Mouse (Mus musculus): ENCODE data around the gene F11r. TPM values are rescaled to one million over a fixed set of nuclear protein-coding genes. Genes with fewer than 3 reads are reported as not detected.

The F11r gene
- polyA plus RNA-seq, 1 experiment from 2014 or later: 80.0 TPM

DNA sequence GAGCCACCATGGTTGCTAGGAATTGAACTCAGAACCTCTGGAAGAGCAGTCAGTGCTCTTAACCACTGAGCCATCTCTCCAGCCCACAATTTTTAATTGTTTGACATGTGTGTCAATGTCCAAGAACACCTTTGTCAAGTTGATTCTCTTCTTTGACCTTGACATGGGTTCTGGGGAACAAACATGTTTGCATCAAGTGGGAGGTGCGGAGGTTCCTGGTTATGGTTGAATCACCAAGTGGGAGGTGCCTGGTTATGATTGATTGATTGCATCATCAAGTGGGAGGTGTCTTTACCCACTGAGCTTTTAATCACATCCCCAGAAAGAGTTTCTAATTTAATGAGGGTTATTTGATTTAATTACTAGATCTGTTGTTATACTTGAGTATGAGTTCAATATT, 20.2 kb downstream of the F11r start:
- Histone ChIP-seq H3K27me3 (ENCODE audit: control insufficient read depth, insufficient read depth, low read length) (no peaks in the 10 kb centered on the region), H3K27ac (ENCODE audit: low read length) (no peak overlapping the region), H3K4me3 (ENCODE audit: low read length) (no peak overlapping the region), H3K4me1 (ENCODE audit: control insufficient read depth, insufficient read depth, low read length) (peaks cover 11% of the 10 kb centered on the region), H3K36me3 (ENCODE audit: control insufficient read depth, insufficient read depth) (peaks cover 15% of the 10 kb centered on the region), H3K9ac (ENCODE audit: low read length) (no peak overlapping the region), H3K4me2 (ENCODE audit: low read depth, low read length) (no peak overlapping the region), H3K9me3 (replicated peaks; ENCODE audit: control insufficient read depth, low read length) (no peaks in the 10 kb centered on the region)
- no peak for ATAC-seq (replicated peaks; ENCODE audit: extremely low read depth, insufficient read depth, low FRiP score)
- 97% methylated on average over 1 of the region's 1 CpGs for WGBS

DNA sequence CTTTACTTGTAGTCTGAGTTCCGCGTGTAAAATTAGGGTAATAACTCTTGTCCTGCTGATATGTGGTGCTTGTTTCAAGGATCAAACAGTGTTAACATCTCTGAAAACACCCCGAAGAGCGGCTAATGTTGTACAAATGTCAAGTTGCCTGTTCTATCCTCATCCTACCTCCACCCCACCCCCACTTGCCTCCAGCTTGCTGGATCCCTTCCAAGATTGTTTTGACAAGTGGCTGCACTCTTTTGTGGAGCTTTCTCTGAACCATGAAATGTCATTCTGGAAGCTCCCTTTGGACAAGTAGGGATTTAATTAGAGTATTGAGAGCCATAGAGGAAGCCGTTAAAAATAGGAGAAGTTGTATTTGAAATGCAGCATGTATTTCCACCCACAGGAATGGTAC, 22.5 kb downstream of the F11r start:
- Histone ChIP-seq H3K27ac (ENCODE audit: low read length) (peak overlapping the region; percentile 25; the same call in 1 of the 2 replicates), H3K4me2 (ENCODE audit: low read depth, low read length) (peak overlapping the region; percentile 22; the same call in 1 of the 2 replicates)
- ATAC-seq (replicated peaks; ENCODE audit: extremely low read depth, insufficient read depth, low FRiP score): no peak

DNA sequence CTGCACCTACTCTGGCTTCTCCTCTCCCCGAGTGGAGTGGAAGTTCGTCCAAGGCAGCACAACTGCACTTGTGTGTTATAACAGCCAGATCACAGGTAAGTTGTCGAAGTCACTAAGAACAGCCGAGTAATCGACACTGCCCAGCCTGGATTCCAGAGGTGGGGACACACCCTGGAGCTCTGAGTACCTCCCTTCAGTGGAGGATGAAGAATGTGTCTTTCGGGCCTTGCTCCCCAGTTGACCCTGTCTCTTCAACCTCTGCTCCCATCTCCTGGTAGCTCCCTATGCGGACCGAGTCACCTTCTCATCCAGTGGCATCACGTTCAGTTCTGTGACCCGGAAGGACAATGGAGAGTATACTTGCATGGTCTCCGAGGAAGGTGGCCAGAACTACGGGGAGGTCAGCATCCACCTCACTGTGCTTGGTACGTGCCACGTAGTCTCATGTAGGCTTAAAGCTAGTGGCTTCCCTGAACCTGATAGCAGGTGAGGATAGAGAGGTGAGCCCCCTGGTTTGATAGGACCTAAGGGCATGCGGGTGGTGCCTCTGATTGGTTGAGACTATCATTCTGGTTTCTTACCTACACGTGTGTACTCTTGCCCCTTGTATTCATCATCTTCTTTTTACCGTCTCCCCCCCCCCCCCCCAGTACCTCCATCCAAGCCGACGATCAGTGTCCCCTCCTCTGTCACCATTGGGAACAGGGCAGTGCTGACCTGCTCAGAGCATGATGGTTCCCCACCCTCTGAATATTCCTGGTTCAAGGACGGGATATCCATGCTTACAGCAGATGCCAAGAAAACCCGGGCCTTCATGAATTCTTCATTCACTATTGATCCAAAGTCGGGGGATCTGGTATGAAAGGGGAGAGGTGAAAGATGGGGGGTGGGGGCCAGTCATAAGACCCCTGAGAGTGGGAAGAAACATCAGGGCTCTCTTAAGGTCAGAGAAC, 23.5 kb downstream of the F11r start:
- WGBS: 89% methylated on average over 22 of the region's 22 CpGs

More for the DNA sequence above, 22.5 kb downstream of the F11r start:
- H3K4me1 ChIP-seq (ENCODE audit: control insufficient read depth, insufficient read depth, low read length): peaks cover 11% of the 10 kb centered on the region
- no peaks in the 10 kb centered on the region for H3K27me3 ChIP-seq (ENCODE audit: control insufficient read depth, insufficient read depth, low read length)
- H3K9ac ChIP-seq (ENCODE audit: low read length): no peak overlapping the region
- H3K36me3 ChIP-seq (ENCODE audit: control insufficient read depth, insufficient read depth): peaks cover 26% of the 10 kb centered on the region
- WGBS: 43% methylated on average over 5 of the region's 5 CpGs
- no peak overlapping the region for H3K4me3 ChIP-seq (ENCODE audit: low read length)
- no peaks in the 10 kb centered on the region for H3K9me3 ChIP-seq (replicated peaks; ENCODE audit: control insufficient read depth, low read length)

DNA sequence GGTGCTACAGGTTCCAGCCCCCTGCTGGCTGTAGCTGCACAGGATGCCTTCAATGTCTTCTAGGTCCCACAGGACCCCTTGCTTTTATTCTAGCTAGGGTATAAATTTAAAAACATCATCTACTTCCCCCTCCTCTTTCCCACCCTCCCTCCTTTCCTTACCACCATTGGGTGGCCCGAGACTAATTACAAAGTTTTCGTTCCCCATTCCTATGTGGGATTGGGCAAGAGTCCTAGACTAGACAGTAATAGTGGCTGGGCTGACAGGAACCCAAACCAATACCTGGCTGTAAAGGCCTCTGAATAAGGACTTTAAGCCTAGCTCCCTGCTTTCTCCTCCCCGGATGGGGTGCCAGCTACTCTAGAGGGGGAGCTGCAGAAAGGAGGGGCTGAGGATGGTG, 25.8 kb downstream of the F11r start:
- Histone ChIP-seq H3K9me3 (replicated peaks; ENCODE audit: control insufficient read depth, low read length) (no peaks in the 10 kb centered on the region), H3K36me3 (ENCODE audit: control insufficient read depth, insufficient read depth) (peaks cover 26% of the 10 kb centered on the region), H3K4me1 (ENCODE audit: control insufficient read depth, insufficient read depth, low read length) (peaks cover 11% of the 10 kb centered on the region), H3K27ac (ENCODE audit: low read length) (no peak overlapping the region), H3K9ac (ENCODE audit: low read length) (no peak overlapping the region), H3K27me3 (ENCODE audit: control insufficient read depth, insufficient read depth, low read length) (no peaks in the 10 kb centered on the region), H3K4me3 (ENCODE audit: low read length) (no peak overlapping the region), H3K4me2 (ENCODE audit: low read depth, low read length) (no peak overlapping the region)
- ATAC-seq (replicated peaks; ENCODE audit: extremely low read depth, insufficient read depth, low FRiP score): no peak
- WGBS: 89% methylated on average over 3 of the region's 3 CpGs

More for the DNA sequence above, 23.5 kb downstream of the F11r start:
- Histone ChIP-seq H3K36me3 (ENCODE audit: control insufficient read depth, insufficient read depth) (peaks cover 26% of the 10 kb centered on the region), H3K27ac (ENCODE audit: low read length) (no peak overlapping the region), H3K9ac (ENCODE audit: low read length) (no peak overlapping the region), H3K9me3 (replicated peaks; ENCODE audit: control insufficient read depth, low read length) (no peaks in the 10 kb centered on the region), H3K4me3 (ENCODE audit: low read length) (no peak overlapping the region), H3K4me1 (ENCODE audit: control insufficient read depth, insufficient read depth, low read length) (peaks cover 11% of the 10 kb centered on the region), H3K27me3 (ENCODE audit: control insufficient read depth, insufficient read depth, low read length) (no peaks in the 10 kb centered on the region), H3K4me2 (ENCODE audit: low read depth, low read length) (no peak overlapping the region)
- ATAC-seq (replicated peaks; ENCODE audit: extremely low read depth, insufficient read depth, low FRiP score): no peak

DNA sequence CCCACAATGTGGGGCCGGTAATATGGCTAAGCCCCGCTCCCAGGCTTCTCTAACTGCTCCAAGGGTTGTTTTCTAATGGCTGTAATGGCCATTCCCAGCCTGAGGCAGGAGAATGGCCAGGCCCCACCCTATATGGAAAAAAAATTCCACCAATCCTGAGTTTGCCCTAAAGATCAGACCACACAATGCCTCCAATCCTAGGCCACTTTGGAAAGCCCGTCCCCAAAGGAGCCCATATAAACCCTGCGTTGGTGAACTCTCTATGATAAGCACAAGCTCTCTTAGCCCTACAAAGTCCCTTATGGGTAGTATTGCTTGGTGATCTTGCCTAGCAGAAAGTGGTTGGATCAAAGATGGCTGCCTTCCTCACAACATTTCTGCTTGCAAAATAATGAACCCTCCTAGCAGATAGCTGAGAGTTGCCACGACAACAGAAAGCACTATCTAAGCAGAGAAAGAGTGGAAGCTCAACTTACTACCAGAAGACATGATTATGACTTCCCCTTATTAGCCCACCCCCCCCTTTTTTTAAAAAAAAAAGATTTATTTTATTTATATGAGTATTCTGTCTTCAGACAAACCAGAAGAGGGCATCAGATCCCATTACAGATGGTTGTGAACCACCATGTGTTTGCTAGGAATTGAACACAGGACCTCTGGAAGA, 28.5 kb downstream of the F11r start:
- Histone ChIP-seq H3K4me2 (ENCODE audit: low read depth, low read length) (no peak overlapping the region), H3K36me3 (ENCODE audit: control insufficient read depth, insufficient read depth) (peaks cover 26% of the 10 kb centered on the region), H3K4me3 (ENCODE audit: low read length) (no peak overlapping the region), H3K9ac (ENCODE audit: low read length) (no peak overlapping the region), H3K4me1 (ENCODE audit: control insufficient read depth, insufficient read depth, low read length) (peaks cover 7% of the 10 kb centered on the region), H3K27me3 (ENCODE audit: control insufficient read depth, insufficient read depth, low read length) (no peaks in the 10 kb centered on the region), H3K9me3 (replicated peaks; ENCODE audit: control insufficient read depth, low read length) (no peaks in the 10 kb centered on the region), H3K27ac (ENCODE audit: low read length) (no peak overlapping the region)
- ATAC-seq (replicated peaks; ENCODE audit: extremely low read depth, insufficient read depth, low FRiP score): no peak
- 91% methylated on average over 5 of the region's 5 CpGs for WGBS

DNA sequence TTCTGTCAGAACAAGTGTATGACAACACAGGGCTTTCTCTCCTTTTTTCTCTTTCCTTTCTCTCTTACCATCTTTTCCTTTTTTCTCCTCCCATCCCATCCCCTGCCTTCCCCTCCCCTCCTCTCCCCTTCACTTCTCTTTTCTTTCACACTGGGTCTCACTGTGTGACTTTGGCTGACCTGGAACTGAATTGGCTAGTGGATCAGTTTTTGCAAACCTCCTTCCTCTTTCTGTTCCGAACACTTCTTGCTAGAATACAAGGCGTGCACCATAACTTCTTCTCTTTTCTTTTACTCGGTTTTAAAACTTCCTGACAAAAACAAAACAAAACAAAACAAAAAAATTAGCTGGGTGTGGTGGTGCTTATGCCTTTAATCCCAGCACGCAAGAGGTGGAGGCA, 29.2 kb downstream of the F11r start:
- Histone ChIP-seq H3K36me3 (ENCODE audit: control insufficient read depth, insufficient read depth) (peaks cover 21% of the 10 kb centered on the region), H3K4me2 (ENCODE audit: low read depth, low read length) (no peak overlapping the region), H3K4me3 (ENCODE audit: low read length) (no peak overlapping the region), H3K9ac (ENCODE audit: low read length) (no peak overlapping the region), H3K27me3 (ENCODE audit: control insufficient read depth, insufficient read depth, low read length) (no peaks in the 10 kb centered on the region), H3K9me3 (replicated peaks; ENCODE audit: control insufficient read depth, low read length) (no peaks in the 10 kb centered on the region), H3K4me1 (ENCODE audit: control insufficient read depth, insufficient read depth, low read length) (peaks cover 7% of the 10 kb centered on the region), H3K27ac (ENCODE audit: low read length) (no peak overlapping the region)
- WGBS: 77% methylated on average over 4 of the region's 4 CpGs
- ATAC-seq (replicated peaks; ENCODE audit: extremely low read depth, insufficient read depth, low FRiP score): no peak

DNA sequence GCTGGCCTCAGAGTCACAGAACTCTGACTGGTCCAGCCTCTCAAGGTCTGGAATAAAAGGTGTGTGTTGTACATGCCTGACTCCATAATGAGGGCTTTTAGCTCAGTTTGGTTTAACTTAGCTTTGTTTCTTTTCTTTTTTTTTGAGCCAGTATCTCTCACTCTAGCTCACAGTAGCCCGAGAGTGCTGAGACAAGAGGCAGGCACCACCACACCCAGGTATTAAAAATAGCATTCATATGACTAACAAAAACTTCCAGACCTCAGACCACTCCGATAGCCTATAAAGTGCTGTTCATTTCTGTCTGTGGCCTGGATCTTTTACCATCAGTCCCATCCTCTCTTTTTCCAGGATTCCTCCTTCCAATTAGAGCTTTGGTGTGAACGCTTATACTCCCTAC, 32.3 kb downstream of the F11r start:
- Histone ChIP-seq H3K36me3 (ENCODE audit: control insufficient read depth, insufficient read depth) (no peaks in the 10 kb centered on the region), H3K9me3 (replicated peaks; ENCODE audit: control insufficient read depth, low read length) (no peaks in the 10 kb centered on the region), H3K4me1 (ENCODE audit: control insufficient read depth, insufficient read depth, low read length) (peaks cover 7% of the 10 kb centered on the region), H3K4me2 (ENCODE audit: low read depth, low read length) (peak overlapping the region; percentile 37; the same call in 1 of the 2 replicates), H3K27ac (ENCODE audit: low read length) (peak overlapping the region; percentile 60), H3K9ac (ENCODE audit: low read length) (no peak overlapping the region), H3K27me3 (ENCODE audit: control insufficient read depth, insufficient read depth, low read length) (no peaks in the 10 kb centered on the region), H3K4me3 (ENCODE audit: low read length) (no peak overlapping the region)
- WGBS: 51% methylated on average over 3 of the region's 3 CpGs
- 0 out of 2 replicates have a peak, but pooled peaks have one; percentile 55 for ATAC-seq (replicated peaks; ENCODE audit: extremely low read depth, insufficient read depth, low FRiP score)

DNA sequence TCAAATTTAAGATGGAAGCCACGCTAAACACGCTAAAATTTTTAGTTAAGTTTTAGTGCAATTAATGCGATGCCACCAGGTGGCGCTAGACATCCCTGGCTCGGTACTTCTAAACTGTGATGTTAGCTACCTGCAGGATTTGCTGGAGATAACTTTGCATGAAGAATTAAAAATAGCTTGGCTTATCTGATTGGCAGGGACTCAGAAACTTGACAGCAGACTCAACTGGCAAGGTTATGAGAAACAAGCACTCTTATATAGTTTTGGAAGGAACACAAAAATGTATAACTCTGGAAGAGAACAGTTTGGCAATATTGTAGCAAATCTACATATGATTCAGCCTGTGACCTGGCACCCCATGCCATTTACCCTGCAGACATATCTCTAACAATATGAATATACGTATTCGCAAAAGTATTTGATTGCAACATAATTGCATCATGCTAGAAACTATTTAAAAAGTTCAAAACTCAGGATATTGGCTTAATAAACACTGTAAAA, 33.1 kb downstream of the F11r start:
- Histone ChIP-seq H3K9ac (ENCODE audit: low read length) (no peak overlapping the region), H3K4me2 (ENCODE audit: low read depth, low read length) (peak overlapping the region; percentile 37; the same call in 1 of the 2 replicates), H3K27me3 (ENCODE audit: control insufficient read depth, insufficient read depth, low read length) (no peaks in the 10 kb centered on the region), H3K4me1 (ENCODE audit: control insufficient read depth, insufficient read depth, low read length) (peaks cover 7% of the 10 kb centered on the region), H3K27ac (ENCODE audit: low read length) (peak overlapping the region; percentile 60; the same call in 1 of the 2 replicates), H3K4me3 (ENCODE audit: low read length) (no peak overlapping the region), H3K36me3 (ENCODE audit: control insufficient read depth, insufficient read depth) (no peaks in the 10 kb centered on the region), H3K9me3 (replicated peaks; ENCODE audit: control insufficient read depth, low read length) (no peaks in the 10 kb centered on the region)
- ATAC-seq (replicated peaks; ENCODE audit: extremely low read depth, insufficient read depth, low FRiP score): 0 out of 2 replicates have a peak, but pooled peaks have one; percentile 38
- WGBS: 28% methylated on average over 7 of the region's 7 CpGs
